Mouse (Mus musculus): Measurements from ENCODE around the gene Cox5a. TPM values are rescaled to one million over a fixed set of nuclear protein-coding genes. Genes with fewer than 3 reads are reported as not detected.

The Cox5a gene
- polyA plus RNA-seq (2021; fragmentation: Nextera tagmentation) = 1,316 and 1,331 TPM in 2 replicates
- long read RNA-seq, experiment 1, transcript Cox5a-201 (5 exons, 645 nt) = major isoform, 575 of 595 reads
- long read RNA-seq, experiment 1, partial matches to known transcripts = 10 of 595 reads
- long read RNA-seq, experiment 1, other reads (novel, unspliced or antisense) = 10 of 595 reads
- long read RNA-seq, experiment 2, transcript Cox5a-201 (5 exons, 645 nt) = major isoform, 73 of 76 reads
- long read RNA-seq, experiment 2, partial matches to known transcripts = 1 of 76 reads
- long read RNA-seq, experiment 2, other reads (novel, unspliced or antisense) = 2 of 76 reads

DNA sequence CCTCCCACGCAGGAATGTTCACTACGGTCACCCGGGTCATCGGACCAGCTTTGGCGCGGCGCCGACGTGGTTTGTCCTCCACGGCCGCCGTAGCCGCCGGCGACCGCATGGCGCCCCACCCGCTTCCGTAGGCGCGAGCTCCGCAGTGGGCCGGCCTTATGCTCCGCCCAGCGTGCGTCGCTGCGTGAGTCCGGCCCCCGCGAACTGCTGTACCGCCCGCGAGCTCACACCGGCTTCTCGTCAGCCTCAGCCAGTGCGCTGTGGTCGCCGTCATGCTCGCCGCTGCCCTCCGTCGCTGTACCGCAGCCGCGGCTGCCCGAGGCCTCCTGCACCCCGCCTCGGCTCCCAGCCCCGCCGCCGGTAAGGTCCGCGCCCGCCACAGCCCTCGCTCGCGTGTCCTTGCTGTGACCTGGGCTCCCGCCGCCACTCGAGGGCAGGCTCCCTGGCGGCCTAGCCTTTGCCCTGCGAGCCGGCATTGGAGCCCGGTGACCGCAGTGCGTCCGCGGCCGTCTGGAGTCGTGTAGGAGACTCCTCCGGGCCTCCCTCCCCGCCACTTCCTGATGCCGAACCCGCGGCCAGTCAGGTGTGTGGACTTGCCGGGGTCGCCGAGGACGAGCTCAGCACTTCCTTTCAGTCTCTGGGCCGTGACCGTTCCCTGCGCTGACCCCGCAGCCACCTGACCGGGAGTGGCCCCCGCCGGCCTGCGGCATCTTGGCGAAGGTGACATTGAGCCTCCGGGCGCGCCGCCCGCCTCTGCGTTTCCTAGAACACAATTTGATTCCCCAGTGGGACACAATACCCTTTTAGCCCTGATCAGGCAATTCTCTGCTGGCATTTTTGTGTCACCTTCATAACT is at the start of gene Cox5a:
TSS of gene Cox5a (plus strand) at position 219 of the 856 bp plus-strand sequence.

DNA sequence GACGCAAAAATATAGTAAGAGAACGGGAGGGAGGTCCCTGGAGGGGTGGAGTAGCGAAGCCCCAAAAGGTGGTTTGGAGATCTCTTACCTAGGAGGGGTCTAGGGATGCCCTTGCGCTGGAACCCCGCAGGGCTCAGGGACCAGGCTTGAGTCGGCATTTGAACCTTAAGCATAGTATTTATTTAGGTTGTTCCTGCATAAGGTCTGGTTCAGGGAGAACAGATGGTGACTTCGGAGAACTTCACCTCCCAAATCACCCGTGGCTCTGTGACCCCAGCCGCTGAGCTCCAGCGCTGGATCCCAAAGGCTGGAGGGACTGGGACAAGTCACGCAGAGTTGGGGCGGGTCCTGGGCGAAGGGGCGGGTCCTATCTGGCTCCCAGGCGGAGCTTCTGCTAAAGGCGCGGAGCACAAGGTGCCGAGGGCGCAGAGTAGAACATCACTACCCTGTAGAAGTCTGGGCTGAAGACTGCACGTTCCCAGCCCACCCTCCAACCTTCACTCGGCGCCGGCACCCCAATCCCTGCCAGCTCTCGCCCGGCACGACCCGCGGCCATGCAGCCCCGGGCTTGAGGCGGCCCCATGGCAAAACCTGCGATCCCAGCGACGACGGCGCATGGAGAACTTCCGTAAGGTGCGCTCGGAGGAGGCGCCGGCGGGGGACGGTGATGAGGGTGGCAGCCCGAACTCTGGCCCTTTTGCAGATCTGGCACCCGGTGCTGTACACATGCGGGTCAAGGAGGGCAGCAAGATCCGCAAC is 17.3 kb upstream of the Cox5a start, which contains the start of gene Rpp25:
TSS of gene Rpp25 (plus strand) at position 405 of the 759 bp plus-strand sequence.

GRCm38 (mm10) chr9:57537044-57537727 is 16.1 kb downstream of the Cox5a start, which contains the start of gene Fam219b:
Fam219b (plus strand) TSS chr9:57537528.

GRCm38 (mm10) chr9:57552139-57552887 is 31.2 kb downstream of the Cox5a start, which contains the start of gene Mpi:
Mpi (minus strand) TSS chr9:57552763.

GRCm38 (mm10) chr9:57560861-57561710 is 40.0 kb downstream of the Cox5a start, which contains the start of gene Scamp2:
Scamp2 (plus strand) TSS chr9:57560943.

Other genes with a start within 250 kb of the Cox5a start
- 16.6 and 17.1 TPM in 2 replicates for gene Ppcdc, start 81.2 kb upstream of the Cox5a start, polyA plus RNA-seq (2021; fragmentation: Nextera tagmentation)
- 200 and 265 TPM in 2 replicates for gene Scamp5, start 53.2 kb upstream of the Cox5a start, polyA plus RNA-seq (2021; fragmentation: Nextera tagmentation)
- 17.8 and 20.5 TPM in 2 replicates for gene Rpp25, start 17.2 kb upstream of the Cox5a start, polyA plus RNA-seq (2021; fragmentation: Nextera tagmentation)
- gene Fam219b, start 16.3 kb downstream of the Cox5a start, polyA plus RNA-seq (2021; fragmentation: Nextera tagmentation) = 9.8 and 11.6 TPM in 2 replicates
- 49.3 and 50.8 TPM in 2 replicates for gene Mpi, start 31.5 kb downstream of the Cox5a start, polyA plus RNA-seq (2021; fragmentation: Nextera tagmentation)
- 33.9 and 37.4 TPM in 2 replicates for gene Scamp2, start 39.7 kb downstream of the Cox5a start, polyA plus RNA-seq (2021; fragmentation: Nextera tagmentation)
- 7.0 and 9.7 TPM in 2 replicates for gene Ulk3, start 68.2 kb downstream of the Cox5a start, polyA plus RNA-seq (2021; fragmentation: Nextera tagmentation)
- gene Cplx3, start 85.0 kb downstream of the Cox5a start, polyA plus RNA-seq (2021; fragmentation: Nextera tagmentation) = 3.6 and 6.0 TPM in 2 replicates
- not detected in 2 replicates for gene Lman1l, start 99.5 kb downstream of the Cox5a start, polyA plus RNA-seq (2021; fragmentation: Nextera tagmentation)
- 3.8 and 4.6 TPM in 2 replicates for gene Csk, start 132.4 kb downstream of the Cox5a start, polyA plus RNA-seq (2021; fragmentation: Nextera tagmentation)
- not detected in 2 replicates for gene Cyp1a2, start 162.4 kb downstream of the Cox5a start, polyA plus RNA-seq (2021; fragmentation: Nextera tagmentation)
- gene Cyp1a1, start 166.7 kb downstream of the Cox5a start, polyA plus RNA-seq (2021; fragmentation: Nextera tagmentation) = 0.10 TPM in 1 of 2 replicates, not detected in the other
- gene Edc3, start 187.3 kb downstream of the Cox5a start, polyA plus RNA-seq (2021; fragmentation: Nextera tagmentation) = 9.3 and 9.9 TPM in 2 replicates
- 27.9 and 34.7 TPM in 2 replicates for gene Clk3, start 244.6 kb downstream of the Cox5a start, polyA plus RNA-seq (2021; fragmentation: Nextera tagmentation)